Mouse (Mus musculus): Measurements from ENCODE around the gene Adamts16. TPM values are rescaled to one million over a fixed set of nuclear protein-coding genes. Genes with fewer than 3 reads are reported as not detected.

The Adamts16 gene
- polyA plus RNA-seq, 1 experiment from 2014 or later, result 2.3 TPM

DNA sequence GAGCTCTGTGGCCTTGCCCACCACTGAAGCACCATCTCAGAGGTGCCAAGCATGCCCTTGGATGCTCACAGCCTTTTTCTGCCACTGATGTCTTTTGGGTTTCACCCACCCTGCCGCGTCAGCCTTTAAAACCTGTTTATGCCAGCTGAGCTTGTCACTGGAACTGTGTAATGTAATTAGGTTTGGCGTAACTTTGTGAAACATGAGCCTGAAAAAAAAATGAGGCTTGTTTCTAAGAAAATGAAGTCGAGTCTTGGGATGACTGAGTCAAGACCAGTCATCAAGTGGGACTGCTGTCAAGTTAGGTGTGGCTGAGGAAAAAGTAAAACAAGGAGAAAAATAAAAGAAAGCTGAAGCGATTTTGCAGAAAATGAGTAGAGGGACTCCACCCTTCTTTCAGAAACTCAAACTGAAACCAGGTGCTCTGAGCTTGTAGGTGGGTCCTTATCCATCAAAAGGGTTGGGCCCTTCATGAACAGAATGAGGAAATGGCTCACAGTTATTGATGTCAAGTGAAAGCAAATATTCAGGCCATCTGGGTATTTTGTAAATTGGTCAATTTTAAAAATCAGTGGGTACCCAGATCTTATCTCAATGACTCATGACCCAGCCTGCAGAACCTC, 97.1 kb downstream of the Adamts16 start:
- no peak overlapping the region for H3K9ac ChIP-seq
- H3K36me3 ChIP-seq, result no peaks in the 10 kb centered on the region
- H3K4me1 ChIP-seq (replicated peaks), result peaks cover 5% of the 10 kb centered on the region; the same call in 1 of the 2 replicates
- H3K9me3 ChIP-seq, result no peaks in the 10 kb centered on the region
- H3K27me3 ChIP-seq, result no peaks in the 10 kb centered on the region
- no peak overlapping the region for H3K4me3 ChIP-seq
- 83% methylated on average over 5 of the region's 5 CpGs for WGBS
- no peak overlapping the region for H3K4me2 ChIP-seq
- no peak overlapping the region for H3K27ac ChIP-seq
- no peak for ATAC-seq (ENCODE audit: low FRiP score)

GRCm38 (mm10) chr13:70742693-70743092, 98.9 kb downstream of the Adamts16 start:
- Histone ChIP-seq H3K4me1 (replicated peaks) (peaks cover 5% of the 10 kb centered on the region; the same call in 1 of the 2 replicates), H3K4me2 (no peak overlapping the region), H3K4me3 (no peak overlapping the region), H3K9me3 (no peaks in the 10 kb centered on the region), H3K27ac (no peak overlapping the region), H3K9ac (no peak overlapping the region), H3K27me3 (no peaks in the 10 kb centered on the region), H3K36me3 (no peaks in the 10 kb centered on the region)
- WGBS, result 86% methylated on average over 4 of the region's 4 CpGs
- no peak for ATAC-seq (ENCODE audit: low FRiP score)

DNA sequence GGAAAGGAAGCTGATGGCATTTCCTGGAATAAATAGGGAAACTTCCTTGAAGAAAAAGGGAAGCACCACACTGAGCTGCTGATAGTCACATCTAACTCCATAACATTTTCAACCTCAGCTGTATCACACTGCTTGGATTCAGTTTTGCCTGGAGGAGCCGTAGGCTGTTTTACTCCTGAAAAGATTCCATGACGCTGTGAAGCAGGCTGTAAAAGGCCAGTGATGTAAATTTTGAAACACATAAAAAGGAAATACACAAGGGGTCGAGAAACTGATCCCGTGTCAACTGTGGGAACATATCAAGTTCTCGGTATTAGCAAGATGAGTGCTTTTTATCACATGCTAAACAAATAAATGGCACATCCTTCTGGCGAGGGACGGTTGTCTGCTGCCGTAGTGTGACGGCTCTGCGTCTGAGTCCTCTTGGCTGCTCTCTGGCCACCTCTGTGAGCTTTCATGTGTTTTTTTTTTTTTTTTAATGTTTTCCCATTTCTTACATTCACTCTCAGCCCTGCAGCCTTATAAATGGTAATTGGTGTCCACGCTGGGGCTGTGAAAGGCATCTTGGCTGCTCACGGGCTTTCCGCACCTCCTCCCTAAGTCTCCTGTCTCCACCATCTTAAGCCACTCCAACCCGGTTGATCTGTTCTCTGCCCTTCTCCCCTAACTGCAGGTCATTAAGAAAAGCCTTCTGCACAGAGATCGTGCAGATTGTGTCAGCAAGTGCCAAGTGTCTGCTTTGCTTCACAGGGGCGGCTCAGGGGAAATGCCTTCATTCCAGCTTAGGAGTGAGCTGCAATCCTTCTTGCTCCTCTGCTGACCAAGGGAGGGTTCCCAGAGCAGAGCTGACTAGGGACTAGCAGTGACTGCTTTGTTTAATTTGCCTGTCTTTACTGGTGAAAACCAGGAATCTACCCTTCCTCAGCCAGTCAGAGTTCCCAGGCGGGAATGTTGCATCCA, 101.0 kb downstream of the Adamts16 start:
- Histone ChIP-seq H3K4me3 (no peak overlapping the region), H3K27ac (no peak overlapping the region), H3K9me3 (no peaks in the 10 kb centered on the region), H3K36me3 (no peaks in the 10 kb centered on the region), H3K27me3 (no peaks in the 10 kb centered on the region), H3K9ac (no peak overlapping the region), H3K4me1 (replicated peaks) (peaks cover 9% of the 10 kb centered on the region), H3K4me2 (no peak overlapping the region)
- no peak for ATAC-seq (ENCODE audit: low FRiP score)
- 71% methylated on average over 17 of the region's 17 CpGs for WGBS

- H3K27me3 ChIP-seq, result no peaks in the 10 kb centered on the region
- H3K4me3 ChIP-seq, result no peak overlapping the region
- H3K9me3 ChIP-seq, result no peaks in the 10 kb centered on the region
- no peak overlapping the region for H3K27ac ChIP-seq
- H3K4me2 ChIP-seq, result no peak overlapping the region
- H3K4me1 ChIP-seq (replicated peaks), result peaks cover 9% of the 10 kb centered on the region
- WGBS, result 92% methylated on average over 9 of the region's 9 CpGs
- no peak for ATAC-seq (ENCODE audit: low FRiP score)
- H3K9ac ChIP-seq, result no peak overlapping the region
- no peaks in the 10 kb centered on the region for H3K36me3 ChIP-seq
Measured at GRCm38 (mm10) chr13:70738781-70739180, 102.8 kb downstream of the Adamts16 start.

DNA sequence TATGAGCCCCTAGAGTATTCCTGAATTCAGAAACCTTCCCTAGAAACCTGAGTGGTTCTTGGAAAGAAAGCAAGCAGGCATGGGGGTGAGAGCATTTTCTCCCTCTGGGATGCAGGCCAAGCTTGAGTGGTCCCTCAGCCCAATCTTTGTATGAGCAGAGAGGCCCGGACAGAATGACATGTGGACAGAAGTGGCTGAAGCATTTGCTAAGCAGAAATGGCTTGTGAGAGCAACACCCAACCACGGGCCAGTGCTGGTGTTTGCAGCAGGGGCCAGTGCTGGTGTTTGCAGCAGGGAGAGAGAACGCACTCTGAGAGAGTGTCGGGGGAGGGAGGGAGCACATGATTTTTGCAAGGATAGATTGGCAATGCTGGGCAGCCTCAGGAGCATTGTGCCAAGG, 105.2 kb downstream of the Adamts16 start:
- Histone ChIP-seq H3K4me3 (no peak overlapping the region), H3K27ac (no peak overlapping the region), H3K36me3 (no peaks in the 10 kb centered on the region), H3K9me3 (no peaks in the 10 kb centered on the region), H3K4me1 (replicated peaks) (peaks cover 9% of the 10 kb centered on the region), H3K4me2 (no peak overlapping the region), H3K9ac (no peak overlapping the region), H3K27me3 (no peaks in the 10 kb centered on the region)
- 71% methylated on average over 4 of the region's 4 CpGs for WGBS
- ATAC-seq (ENCODE audit: low FRiP score), result no peak

GRCm38 (mm10) chr13:70734640-70735039, 107.0 kb downstream of the Adamts16 start:
- H3K36me3 ChIP-seq, result no peaks in the 10 kb centered on the region
- ATAC-seq (ENCODE audit: low FRiP score), result no peak
- H3K27me3 ChIP-seq, result no peaks in the 10 kb centered on the region
- WGBS, result 83% methylated on average over 5 of the region's 5 CpGs
- peaks cover 4% of the 10 kb centered on the region; the same call in 1 of the 2 replicates for H3K4me1 ChIP-seq (replicated peaks)
- no peak overlapping the region for H3K4me3 ChIP-seq
- H3K4me2 ChIP-seq, result no peak overlapping the region
- H3K27ac ChIP-seq, result no peak overlapping the region
- no peak overlapping the region for H3K9ac ChIP-seq
- no peaks in the 10 kb centered on the region for H3K9me3 ChIP-seq

DNA sequence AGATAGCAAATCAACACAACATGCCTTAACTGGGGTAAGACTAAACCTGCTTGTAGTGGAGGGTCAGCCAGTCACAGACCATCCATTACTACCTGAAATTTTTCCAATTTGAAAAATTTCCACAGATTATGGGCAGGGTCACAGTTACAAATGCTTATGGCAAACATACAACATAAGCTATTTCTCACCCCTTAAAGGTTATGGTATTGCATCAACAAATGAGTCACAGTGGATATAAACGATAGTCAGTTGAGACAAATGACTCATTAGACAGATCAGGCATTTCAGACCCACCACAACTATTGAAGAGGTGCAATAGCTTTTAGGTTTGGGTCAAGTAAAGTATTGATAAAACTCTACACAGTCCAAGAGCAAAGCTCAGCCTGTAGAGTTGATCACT, 107.7 kb downstream of the Adamts16 start:
- no peak for ATAC-seq (ENCODE audit: low FRiP score)
- Histone ChIP-seq H3K9ac (no peak overlapping the region), H3K36me3 (no peaks in the 10 kb centered on the region)

DNA sequence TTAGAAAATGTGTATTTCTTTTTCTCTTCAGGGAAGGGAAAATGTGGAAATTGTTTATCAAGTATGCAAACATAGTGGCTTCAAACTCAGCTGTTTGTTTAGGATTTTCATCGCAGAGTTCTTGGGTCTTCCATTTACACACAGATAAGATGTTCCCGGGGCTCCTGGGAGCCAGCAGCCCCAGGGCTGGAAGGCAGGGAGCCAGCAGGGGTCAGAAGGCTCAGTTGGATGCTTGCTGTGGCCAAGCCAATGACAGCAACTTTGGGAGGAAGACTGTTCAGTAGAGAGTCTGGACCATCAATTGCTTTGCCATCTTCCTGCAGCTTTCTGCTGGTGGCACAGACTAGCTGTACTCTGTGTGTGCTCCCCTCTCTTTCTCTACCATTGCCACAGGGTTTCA, 108.4 kb downstream of the Adamts16 start:
- Histone ChIP-seq H3K4me3 (no peak overlapping the region), H3K27me3 (no peaks in the 10 kb centered on the region), H3K9ac (no peak overlapping the region), H3K4me2 (no peak overlapping the region), H3K9me3 (no peaks in the 10 kb centered on the region), H3K36me3 (no peaks in the 10 kb centered on the region), H3K27ac (no peak overlapping the region), H3K4me1 (replicated peaks) (peaks cover 4% of the 10 kb centered on the region; the same call in 1 of the 2 replicates)
- WGBS, result 61% methylated on average over 2 of the region's 2 CpGs
- no peak for ATAC-seq (ENCODE audit: low FRiP score)

More for the DNA sequence above, 107.7 kb downstream of the Adamts16 start:
- Histone ChIP-seq H3K9me3 (no peaks in the 10 kb centered on the region), H3K27ac (no peak overlapping the region), H3K4me1 (replicated peaks) (peaks cover 4% of the 10 kb centered on the region; the same call in 1 of the 2 replicates), H3K27me3 (no peaks in the 10 kb centered on the region), H3K4me2 (no peak overlapping the region), H3K4me3 (no peak overlapping the region)
- 92% methylated on average over 1 of the region's 1 CpGs for WGBS

- 80% methylated on average over 5 of the region's 5 CpGs for WGBS
- no peak overlapping the region for H3K27ac ChIP-seq
- H3K9ac ChIP-seq, result no peak overlapping the region
- H3K4me1 ChIP-seq (replicated peaks), result peaks cover 4% of the 10 kb centered on the region; the same call in 1 of the 2 replicates
- no peaks in the 10 kb centered on the region for H3K9me3 ChIP-seq
- H3K4me3 ChIP-seq, result no peak overlapping the region
- H3K27me3 ChIP-seq, result no peaks in the 10 kb centered on the region
- ATAC-seq (ENCODE audit: low FRiP score), result no peak
- H3K36me3 ChIP-seq, result no peaks in the 10 kb centered on the region
- H3K4me2 ChIP-seq, result no peak overlapping the region
Measured at GRCm38 (mm10) chr13:70732781-70733180, 108.8 kb downstream of the Adamts16 start.

DNA sequence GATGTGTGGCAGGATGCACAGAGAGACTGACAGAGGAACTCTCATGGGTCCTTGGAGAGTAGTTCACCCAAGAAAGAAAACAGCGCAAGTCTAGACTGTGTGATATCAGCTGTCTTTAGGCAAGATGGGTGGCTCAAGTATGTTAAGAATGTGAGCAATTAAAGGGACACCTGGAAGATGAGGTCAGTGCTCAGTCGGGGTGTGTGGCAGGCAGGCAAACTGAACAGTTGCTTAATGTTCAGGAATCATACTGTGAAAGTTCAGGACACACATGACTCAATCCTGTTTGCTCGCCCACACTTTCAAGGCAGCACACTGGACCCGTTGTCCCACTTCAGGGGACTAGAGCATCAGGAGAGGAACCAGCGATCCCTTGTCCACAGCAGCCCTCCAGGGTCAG, 110.3 kb downstream of the Adamts16 start:
- peaks cover 3% of the 10 kb centered on the region; the same call in 1 of the 2 replicates for H3K4me1 ChIP-seq (replicated peaks)
- H3K9ac ChIP-seq, result no peak overlapping the region
- H3K27ac ChIP-seq, result no peak overlapping the region
- H3K4me3 ChIP-seq, result no peak overlapping the region
- no peaks in the 10 kb centered on the region for H3K36me3 ChIP-seq
- 76% methylated on average over 5 of the region's 5 CpGs for WGBS
- no peak overlapping the region for H3K4me2 ChIP-seq
- H3K27me3 ChIP-seq, result no peaks in the 10 kb centered on the region
- no peaks in the 10 kb centered on the region for H3K9me3 ChIP-seq
- ATAC-seq (ENCODE audit: low FRiP score), result no peak

DNA sequence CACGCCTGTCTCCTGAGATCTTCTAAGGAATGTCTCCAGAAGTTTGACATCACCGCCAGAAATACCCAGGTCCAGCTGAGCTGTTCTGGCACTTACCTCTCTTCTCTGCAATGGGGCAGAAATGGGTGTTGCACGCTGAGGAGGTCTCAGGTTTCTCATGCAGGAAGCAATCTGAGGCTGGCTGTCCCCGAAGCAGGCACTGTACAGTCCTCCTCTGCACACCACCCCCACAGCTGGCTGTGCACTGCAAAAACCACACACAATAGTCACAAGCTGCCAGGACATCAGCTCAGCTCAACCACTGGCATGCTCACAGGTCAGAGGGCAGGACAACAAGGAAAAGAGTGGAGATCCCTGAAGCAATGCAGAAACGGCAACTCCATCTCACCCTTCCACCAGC, 111.6 kb downstream of the Adamts16 start:
- Histone ChIP-seq H3K4me2 (no peak overlapping the region), H3K9ac (no peak overlapping the region), H3K4me1 (replicated peaks) (no peaks in the 10 kb centered on the region), H3K27me3 (no peaks in the 10 kb centered on the region), H3K27ac (no peak overlapping the region), H3K36me3 (no peaks in the 10 kb centered on the region), H3K9me3 (no peaks in the 10 kb centered on the region), H3K4me3 (no peak overlapping the region)
- WGBS, result 68% methylated on average over 5 of the region's 5 CpGs
- ATAC-seq (ENCODE audit: low FRiP score), result no peak

DNA sequence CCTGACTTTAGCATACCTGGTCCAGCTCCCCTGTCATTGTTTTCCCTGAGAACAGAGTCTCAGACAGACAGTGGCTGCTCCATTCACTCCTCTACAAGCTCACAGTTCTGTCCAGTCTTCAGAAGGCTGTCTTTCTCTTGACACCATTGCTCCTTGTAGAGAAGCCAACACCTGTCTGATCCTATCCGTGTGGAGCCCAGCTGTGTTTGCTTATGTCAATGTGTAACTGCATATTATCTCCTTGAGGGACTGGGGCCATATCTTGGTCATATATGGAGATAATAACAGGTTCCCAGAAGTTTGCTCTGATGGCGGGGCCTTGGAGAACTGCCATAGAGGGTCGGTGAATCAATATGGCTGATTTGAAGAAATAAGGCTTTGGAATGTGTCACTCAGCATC, 115.4 kb downstream of the Adamts16 start:
- no peak for ATAC-seq (ENCODE audit: low FRiP score)
- H3K36me3 ChIP-seq, result no peaks in the 10 kb centered on the region
- H3K9ac ChIP-seq, result no peak overlapping the region
- 93% methylated on average over 3 of the region's 3 CpGs for WGBS
- 0 out of 2 replicates have a peak, but pooled peaks cover 4% of the 10 kb centered on the region for H3K4me1 ChIP-seq (replicated peaks)
- H3K4me3 ChIP-seq, result no peak overlapping the region
- no peak overlapping the region for H3K4me2 ChIP-seq
- no peaks in the 10 kb centered on the region for H3K9me3 ChIP-seq
- H3K27ac ChIP-seq, result no peak overlapping the region
- no peaks in the 10 kb centered on the region for H3K27me3 ChIP-seq
